Mouse (Mus musculus) left cerebral cortex, adult 8-10 months (tissue): ENCODE measurements at regions not wholly inside any gene's neighbourhood (a gene's known extent, or its start where the extent isn't known, plus 50 kb on each side); places are given as distances from the start of the nearest gene placed in this dataset.

Experiments used
- DNase-seq, 2 experiments: peaks; one replicate each; pipeline ENCODE4 v3.0.0; 2022; ENCODE audit warnings: low spot score in 2 of 2

- DNase-seq, result no peak
Measured at GRCm38 (mm10) chrX:12365582-12366323, 205.6 kb upstream of the Bcor start.

- no peak for DNase-seq
Measured at GRCm38 (mm10) chrX:12366801-12367200, 206.6 kb upstream of the Bcor start.

- no peak for DNase-seq
Measured at GRCm38 (mm10) chrX:12373670-12374069, 213.5 kb upstream of the Bcor start.

GRCm38 (mm10) chrX:12375796-12376195 lies 211.8 kb upstream of the Atp6ap2 start:
- DNase-seq, result no peak

- no peak for DNase-seq
Measured at GRCm38 (mm10) chrX:12376238-12376980, 211.2 kb upstream of the Atp6ap2 start.

- DNase-seq, result no peak
Measured at GRCm38 (mm10) chrX:12377441-12377840, 210.2 kb upstream of the Atp6ap2 start.

- DNase-seq, result no peak
Measured at GRCm38 (mm10) chrX:12392145-12392825, 195.3 kb upstream of the Atp6ap2 start.

- no peak for DNase-seq
Measured at GRCm38 (mm10) chrX:12409319-12409718, 178.3 kb upstream of the Atp6ap2 start.

GRCm38 (mm10) chrX:12425566-12425965 lies 162.0 kb upstream of the Atp6ap2 start:
- no peak for DNase-seq

- DNase-seq, result no peak
Measured at GRCm38 (mm10) chrX:12426664-12427063, 160.9 kb upstream of the Atp6ap2 start.

- no peak for DNase-seq
Measured at GRCm38 (mm10) chrX:12432289-12432688, 155.3 kb upstream of the Atp6ap2 start.

- DNase-seq, result peak in 1 of 2 experiments; percentile 1
Measured at GRCm38 (mm10) chrX:12435656-12436055, 151.9 kb upstream of the Atp6ap2 start.

- no peak for DNase-seq
Measured at GRCm38 (mm10) chrX:12436106-12436505, 151.5 kb upstream of the Atp6ap2 start.

- DNase-seq, result peak in 1 of 2 experiments; percentile 55
Measured at GRCm38 (mm10) chrX:12439447-12439846, 148.2 kb upstream of the Atp6ap2 start.

GRCm38 (mm10) chrX:12443794-12444193 lies 143.8 kb upstream of the Atp6ap2 start:
- DNase-seq, result no peak

GRCm38 (mm10) chrX:12445093-12445492 lies 142.5 kb upstream of the Atp6ap2 start:
- DNase-seq, result no peak

- no peak for DNase-seq
Measured at GRCm38 (mm10) chrX:12447962-12448361, 139.6 kb upstream of the Atp6ap2 start.

- no peak for DNase-seq
Measured at GRCm38 (mm10) chrX:12449688-12450087, 137.9 kb upstream of the Atp6ap2 start.

GRCm38 (mm10) chrX:12452979-12453769 lies 134.4 kb upstream of the Atp6ap2 start:
- DNase-seq, result no peak

- DNase-seq, result no peak
Measured at GRCm38 (mm10) chrX:12461657-12462056, 125.9 kb upstream of the Atp6ap2 start.

GRCm38 (mm10) chrX:12462936-12463647 lies 124.5 kb upstream of the Atp6ap2 start:
- DNase-seq, result no peak
